Mouse (Mus musculus) liver, embryonic 14.5 days (tissue): ENCODE measurements around the gene Zdhhc6. TPM values are rescaled to one million over a fixed set of nuclear protein-coding genes. Genes with fewer than 3 reads are reported as not detected.

Source experiments
- ATAC-seq: fragments of 200-750 bp; cut with Nextera tagmentation; 2 replicates; pipeline ENCODE4 v1.8.0; 2017; ENCODE audit warnings: moderate number of reproducible peaks, mild to moderate bottlenecking, moderate library complexity; ENCODE audit not compliant: insufficient read depth
- DNase-seq, 3 experiments: peaks; one replicate each; pipeline ENCODE4 v3.0.0-alpha.2; 2012 to 2013; ENCODE audit warnings: low read depth in 3 of 3, low spot score in 3 of 3
- H3K27ac ChIP-seq: fragments of 300-500 bp; sonication (generic); 2 replicates; pipeline ENCODE4 v1.5.1; 2014; ENCODE audit warnings: moderate library complexity, mild to moderate bottlenecking, control low read depth, inconsistent platforms
- H3K27me3 ChIP-seq: fragments of 300-500 bp; sonication (generic); 2 replicates; pipeline ENCODE4 v1.6.1; 2014; ENCODE audit warnings: mild to moderate bottlenecking, low read length, moderate library complexity; ENCODE audit not compliant: control insufficient read depth, insufficient read depth
- H3K36me3 ChIP-seq: fragments of 300-500 bp; sonication (generic); replicated peaks from 2 replicates; pipeline ENCODE4 v1.6.1; 2014; ENCODE audit warnings: low read depth; ENCODE audit not compliant: control insufficient read depth, insufficient read depth
- H3K4me1 ChIP-seq, 2 experiments: fragments of 200-500 bp in 1 of 2; fragments of 300-500 bp in 1 of 2; sonication (generic) in 1 of 2; replicated peaks; 2 replicates each; pipeline ENCODE4 v1.6.1; 2012 to 2014; ENCODE audit warnings: antibody characterized with exemption in 1 of 2, inconsistent platforms in 1 of 2, low read length in 1 of 2; ENCODE audit not compliant: control insufficient read depth in 2 of 2, insufficient read depth in 2 of 2
- H3K4me2 ChIP-seq: fragments of 300-500 bp; sonication (generic); 2 replicates; pipeline ENCODE4 v1.6.1; 2014; ENCODE audit warnings: low read depth, mild to moderate bottlenecking, control low read depth, moderate library complexity
- H3K4me3 ChIP-seq, 2 experiments: fragments of 200-500 bp in 1 of 2; fragments of 300-500 bp in 1 of 2; sonication (generic) in 1 of 2; 2 replicates each; pipeline ENCODE4 v1.5.1; 2012 to 2014; ENCODE audit warnings: low read depth in 2 of 2, low read length in 2 of 2, mild to moderate bottlenecking in 2 of 2, control low read depth in 1 of 2, inconsistent platforms in 1 of 2, moderate library complexity in 1 of 2; ENCODE audit not compliant: insufficient read depth in 1 of 2
- H3K9ac ChIP-seq: fragments of 300-500 bp; sonication (generic); replicated peaks from 2 replicates; pipeline ENCODE4 v1.6.1; 2014; ENCODE audit warnings: mild to moderate bottlenecking, control low read depth, moderate library complexity
- H3K9me3 ChIP-seq: fragments of 300-500 bp; sonication (generic); 2 replicates; pipeline ENCODE4 v1.6.1; 2016; ENCODE audit warnings: low read length, mixed read lengths; ENCODE audit not compliant: control insufficient read depth
- CTCF ChIP-seq: IDR thresholded peaks from 2 replicates; pipeline ENCODE4 v1.5.1; 2016; ENCODE audit warnings: antibody characterized with exemption, low read depth, control low read depth
- EP300 ChIP-seq: IDR thresholded peaks from 2 replicates; pipeline ENCODE4 v1.6.1; 2016; ENCODE audit warnings: antibody characterized with exemption, low read depth
- WGBS: fragments of 180-500 bp; shearing (Covaris S2); extraction: QIAGEN DNeasy Blood & Tissue Kit; methylation state at CpG from one replicate; pipeline ENCODE4 v1.1.7; 2014; ENCODE audit not compliant: insufficient replicate concordance; 5-methylcytosine and 5-hydroxymethylcytosine counted together
- polyA plus RNA-seq, 2 experiments: library from polyadenylated mRNA; depleted of rRNA in 1 of 2; stranded (reverse) in 1 of 2; unstranded in 1 of 2; fragments of >200 nt; fragmentation: Nextera tagmentation in 1 of 2; extraction: Ambion mirVana in 1 of 2; gene quantifications; 2 replicates each; pipeline versions ENCODE4 v1.2.1 to v1.2.3; 2012 to 2014

The Zdhhc6 gene
- polyA plus RNA-seq, 2 experiments = 14.2 to 51.3 TPM

- Histone ChIP-seq H3K9ac (peak overlapping the region; percentile 86), H3K4me2 (peak overlapping the region; percentile 72), H3K4me1 (peaks cover 29 to 33% of the 10 kb centered on the region in 2 experiments), H3K27me3 (no peaks in the 10 kb centered on the region), H3K9me3 (no peaks in the 10 kb centered on the region), H3K27ac (peak overlapping the region; percentile 80), H3K4me3 (peak overlapping the region; percentile 73 to 93), H3K36me3 (no peaks in the 10 kb centered on the region)
- ATAC-seq = peak; percentile 11
- TF ChIP-seq EP300 (no peak), CTCF (no peak)
- WGBS = under 1% methylated on average over 9 of the region's 9 CpGs
- DNase-seq = no peak
Observed at GRCm38 (mm10) chr19:55253239-55253569, 62.6 kb downstream of the Zdhhc6 start.

GRCm38 (mm10) chr19:55251383-55252124, 64.3 kb downstream of the Zdhhc6 start, which contains the start of gene Acsl5:
Gene Acsl5, plus strand, starts transcription at chr19:55251938.
- Histone ChIP-seq H3K9ac (no peak within 1 kb of the TSS), H3K36me3 (no peaks in the 10 kb centered on the region), H3K27ac (no peak within 1 kb of the TSS), H3K4me3 (no peak within 1 kb of the TSS), H3K4me2 (peak within 1 kb of the TSS; percentile 72), H3K27me3 (no peaks in the 10 kb centered on the region), H3K4me1 (peaks cover 21 to 25% of the 10 kb centered on the region in 2 experiments), H3K9me3 (no peaks in the 10 kb centered on the region)
- 72% methylated on average over 9 of the region's 9 CpGs for WGBS
- DNase-seq = no peak
- no peak for ATAC-seq
- TF ChIP-seq EP300 (no peak), CTCF (no peak)

GRCm38 (mm10) chr19:55250451-55250850, 65.4 kb downstream of the Zdhhc6 start:
- H3K4me3 ChIP-seq = no peak overlapping the region
- H3K4me1 ChIP-seq = peaks cover 21 to 23% of the 10 kb centered on the region in 2 experiments
- no peak overlapping the region for H3K27ac ChIP-seq
- H3K27me3 ChIP-seq = no peaks in the 10 kb centered on the region
- ATAC-seq = no peak
- H3K9ac ChIP-seq = no peak overlapping the region
- H3K36me3 ChIP-seq = no peaks in the 10 kb centered on the region
- H3K9me3 ChIP-seq = no peaks in the 10 kb centered on the region
- no peak for DNase-seq
- no peak overlapping the region for H3K4me2 ChIP-seq
- TF ChIP-seq CTCF (no peak), EP300 (no peak)
- 64% methylated on average over 5 of the region's 5 CpGs for WGBS

DNA sequence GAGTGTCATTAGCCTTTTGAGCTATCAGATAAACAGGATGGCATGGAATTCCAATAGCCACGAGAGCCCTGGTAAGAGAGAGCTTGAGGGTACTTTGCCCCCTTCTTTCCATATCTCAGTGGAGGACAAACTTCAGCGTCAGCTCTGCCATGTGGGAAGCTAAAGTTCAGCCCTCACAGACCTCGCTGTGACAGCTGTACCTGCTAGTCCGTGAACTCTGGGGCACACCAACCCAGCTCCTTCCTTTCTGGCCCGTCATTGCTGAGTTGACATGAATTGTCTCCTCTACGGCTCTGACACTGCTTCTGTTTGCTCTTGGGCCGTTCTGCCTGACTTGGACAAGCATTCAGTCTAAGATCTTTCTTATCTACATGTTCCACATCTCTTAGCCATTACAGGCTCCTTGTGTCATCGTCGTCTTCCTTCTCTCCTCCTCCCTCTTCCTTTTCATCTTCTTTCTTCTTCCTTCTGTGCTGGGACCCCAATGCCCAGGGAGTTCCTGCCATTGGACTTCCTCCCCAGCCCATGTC, 67.8 kb downstream of the Zdhhc6 start:
- Histone ChIP-seq H3K4me1 (peaks cover 18 to 32% of the 10 kb centered on the region in 2 experiments), H3K4me3 (no peak overlapping the region), H3K27me3 (no peaks in the 10 kb centered on the region), H3K9ac (peak overlapping the region; percentile 31; the same call in 1 of the 2 replicates), H3K27ac (peak overlapping the region; percentile 62), H3K36me3 (no peaks in the 10 kb centered on the region), H3K4me2 (peak overlapping the region; percentile 40), H3K9me3 (no peaks in the 10 kb centered on the region)
- ATAC-seq (peak; percentile 44), DNase-seq (no peak)
- TF ChIP-seq EP300 = peak; percentile 28
- TF ChIP-seq CTCF = no peak
- WGBS = 8% methylated on average over 9 of the region's 9 CpGs

GRCm38 (mm10) chr19:55247563-55247962, 68.3 kb downstream of the Zdhhc6 start:
- peak overlapping the region; percentile 62; the same call in 1 of the 2 replicates for H3K27ac ChIP-seq
- no peak overlapping the region for H3K4me3 ChIP-seq
- TF ChIP-seq CTCF = no peak
- TF ChIP-seq EP300 = no peak
- no peak overlapping the region for H3K9ac ChIP-seq
- no peak for ATAC-seq
- peak overlapping the region; percentile 40 for H3K4me2 ChIP-seq
- H3K9me3 ChIP-seq = no peaks in the 10 kb centered on the region
- no peaks in the 10 kb centered on the region for H3K27me3 ChIP-seq
- no peaks in the 10 kb centered on the region for H3K36me3 ChIP-seq
- 74% methylated on average over 5 of the region's 5 CpGs for WGBS
- peaks cover 18 to 32% of the 10 kb centered on the region in 2 experiments for H3K4me1 ChIP-seq
- no peak for DNase-seq
